Mouse (Mus musculus) kidney, postnatal 0 days (tissue): Measurements from ENCODE around the gene P2ry6. TPM values are rescaled to one million over a fixed set of nuclear protein-coding genes. Genes with fewer than 3 reads are reported as not detected.
A peak's percentile ranks its signal among the peaks of the same experiment; 100 is the strongest.

Experiments used
- ATAC-seq: fragments of 200-750 bp; cut with Nextera tagmentation; replicated peaks from 2 replicates; pipeline ENCODE4 v1.8.0; 2017; ENCODE audit warnings: low read depth, moderate number of reproducible peaks, moderate TSS enrichment, moderate library complexity; ENCODE audit not compliant: low FRiP score
- DNase-seq: peaks from one replicate; pipeline ENCODE4 v3.0.0-alpha.2; 2016; ENCODE audit warnings: low spot score
- H3K27ac ChIP-seq: fragments of 300-500 bp; sonication (generic); 2 replicates; pipeline ENCODE4 v1.5.1; 2014; ENCODE audit warnings: mild to moderate bottlenecking
- H3K27me3 ChIP-seq: fragments of 300-500 bp; sonication (generic); 2 replicates; pipeline ENCODE4 v1.6.1; 2014; ENCODE audit warnings: low read length, mixed read lengths; ENCODE audit not compliant: insufficient read depth
- H3K36me3 ChIP-seq: fragments of 300-500 bp; sonication (generic); 2 replicates; pipeline ENCODE4 v1.6.1; 2014; ENCODE audit warnings: low read length, mixed read lengths; ENCODE audit not compliant: insufficient read depth
- H3K4me1 ChIP-seq: fragments of 300-500 bp; sonication (generic); replicated peaks from 2 replicates; pipeline ENCODE4 v1.6.1; 2014; ENCODE audit warnings: antibody characterized with exemption, low read length, mixed read lengths; ENCODE audit not compliant: insufficient read depth
- H3K4me2 ChIP-seq: fragments of 300-500 bp; sonication (generic); 2 replicates; pipeline ENCODE4 v1.6.1; 2014; ENCODE audit warnings: mild to moderate bottlenecking, low read length, moderate library complexity, mixed read lengths
- H3K4me3 ChIP-seq: fragments of 300-500 bp; sonication (generic); replicated peaks from 2 replicates; pipeline ENCODE4 v1.5.1; 2014; ENCODE audit warnings: low read depth, low read length
- H3K9ac ChIP-seq: fragments of 300-500 bp; sonication (generic); 2 replicates; pipeline ENCODE4 v1.6.1; 2014; ENCODE audit warnings: low read depth, low read length
- H3K9me3 ChIP-seq: fragments of 300-500 bp; sonication (generic); replicated peaks from 2 replicates; pipeline ENCODE4 v1.6.1; 2016; ENCODE audit warnings: low read length, inconsistent platforms, mixed read lengths
- CTCF ChIP-seq: IDR thresholded peaks from 2 replicates; pipeline ENCODE4 v1.5.1; 2016; ENCODE audit warnings: antibody characterized with exemption, low read depth, mild to moderate bottlenecking, moderate library complexity
- WGBS: fragments of 180-500 bp; shearing (Covaris S2); extraction: QIAGEN DNeasy Blood & Tissue Kit; methylation state at CpG from one replicate; pipeline ENCODE4 v1.1.7; 2014; 5-methylcytosine and 5-hydroxymethylcytosine counted together
- polyA plus RNA-seq: library from polyadenylated mRNA; unstranded; fragments of >200 nt; fragmentation: Nextera tagmentation; extraction: Ambion mirVana; gene quantifications from 2 replicates; pipeline ENCODE4 v1.2.1, GENCODE M21; 2015

P2ry6 gene
- polyA plus RNA-seq, 1 experiment from 2014 or later = 5.0 TPM

- 42% methylated on average over 5 of the region's 5 CpGs for WGBS
- no peak for ATAC-seq
- TF ChIP-seq CTCF = peak; percentile 46; the same call in 1 of the 2 replicates
Measured at GRCm38 (mm10) chr7:100941169-100941568, 33.3 kb downstream of the P2ry6 start.

GRCm38 (mm10) chr7:100938106-100938505 lies 36.3 kb downstream of the P2ry6 start:
- Histone ChIP-seq H3K9ac (no peak overlapping the region), H3K4me2 (no peak overlapping the region), H3K4me1 (no peaks in the 10 kb centered on the region; the same call in 1 of the 2 replicates), H3K27me3 (no peaks in the 10 kb centered on the region), H3K36me3 (no peaks in the 10 kb centered on the region), H3K4me3 (no peak overlapping the region), H3K27ac (no peak overlapping the region), H3K9me3 (no peaks in the 10 kb centered on the region)
- no peak for DNase-seq
- 87% methylated on average over 16 of the region's 16 CpGs for WGBS
- no peak for ATAC-seq
- TF ChIP-seq CTCF = no peak

More at GRCm38 (mm10) chr7:100941169-100941568, 33.3 kb downstream of the P2ry6 start:
- Histone ChIP-seq H3K9ac (no peak overlapping the region), H3K27ac (no peak overlapping the region), H3K27me3 (no peaks in the 10 kb centered on the region), H3K4me1 (no peaks in the 10 kb centered on the region; the same call in 1 of the 2 replicates), H3K9me3 (no peaks in the 10 kb centered on the region), H3K4me2 (no peak overlapping the region), H3K4me3 (no peak overlapping the region), H3K36me3 (no peaks in the 10 kb centered on the region)
- no peak for DNase-seq

DNA sequence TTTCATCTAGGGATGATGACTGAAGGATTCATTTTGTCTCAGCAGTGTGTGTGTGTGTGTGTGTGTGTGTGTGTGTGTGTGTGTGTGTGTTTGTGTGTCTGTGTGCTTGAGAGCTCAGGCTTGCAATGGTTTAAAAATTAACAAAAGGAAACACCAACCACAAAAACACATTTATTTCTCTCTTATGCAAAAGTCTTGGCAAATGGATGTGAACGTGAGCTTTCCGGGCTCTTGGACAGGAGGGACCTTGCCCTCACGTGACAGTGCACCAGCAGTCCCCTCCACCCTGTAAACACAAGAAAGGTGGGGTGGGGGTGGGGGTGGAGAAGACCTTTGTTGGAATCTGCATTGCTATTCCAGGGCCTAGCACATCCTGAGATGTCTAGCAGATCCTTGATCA lies 37.0 kb downstream of the P2ry6 start:
- no peaks in the 10 kb centered on the region for H3K27me3 ChIP-seq
- TF ChIP-seq CTCF = no peak

DNA sequence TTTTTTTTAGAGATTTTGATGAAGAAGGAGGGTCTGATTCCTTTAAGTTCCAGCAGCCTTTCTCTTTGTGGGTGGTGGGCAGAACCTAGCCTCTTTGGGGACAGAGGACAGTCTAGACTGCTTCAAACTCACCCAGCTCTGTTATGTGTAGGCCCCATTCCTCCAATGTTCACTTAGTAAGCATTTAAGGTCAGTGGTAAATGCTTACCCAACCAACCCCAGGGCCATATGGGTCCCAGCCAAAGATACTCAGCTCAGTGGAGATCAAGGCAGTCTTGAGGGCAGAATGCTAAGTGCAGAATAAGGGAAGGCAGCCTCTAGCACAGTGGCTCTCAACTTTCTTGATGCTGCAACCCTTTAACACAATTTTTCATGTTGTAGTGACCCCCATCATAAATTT lies 40.9 kb downstream of the P2ry6 start:
- Histone ChIP-seq H3K9ac (no peak overlapping the region), H3K4me2 (no peak overlapping the region)
- DNase-seq = no peak

More for the DNA sequence above, 37.0 kb downstream of the P2ry6 start:
- ATAC-seq (no peak), DNase-seq (no peak)
- H3K4me1 ChIP-seq = no peaks in the 10 kb centered on the region; the same call in 1 of the 2 replicates
- no peak overlapping the region for H3K9ac ChIP-seq
- H3K4me3 ChIP-seq = no peak overlapping the region
- no peak overlapping the region for H3K4me2 ChIP-seq
- H3K9me3 ChIP-seq = no peaks in the 10 kb centered on the region
- WGBS = 56% methylated on average over 3 of the region's 3 CpGs
- no peaks in the 10 kb centered on the region for H3K36me3 ChIP-seq
- no peak overlapping the region for H3K27ac ChIP-seq

DNA sequence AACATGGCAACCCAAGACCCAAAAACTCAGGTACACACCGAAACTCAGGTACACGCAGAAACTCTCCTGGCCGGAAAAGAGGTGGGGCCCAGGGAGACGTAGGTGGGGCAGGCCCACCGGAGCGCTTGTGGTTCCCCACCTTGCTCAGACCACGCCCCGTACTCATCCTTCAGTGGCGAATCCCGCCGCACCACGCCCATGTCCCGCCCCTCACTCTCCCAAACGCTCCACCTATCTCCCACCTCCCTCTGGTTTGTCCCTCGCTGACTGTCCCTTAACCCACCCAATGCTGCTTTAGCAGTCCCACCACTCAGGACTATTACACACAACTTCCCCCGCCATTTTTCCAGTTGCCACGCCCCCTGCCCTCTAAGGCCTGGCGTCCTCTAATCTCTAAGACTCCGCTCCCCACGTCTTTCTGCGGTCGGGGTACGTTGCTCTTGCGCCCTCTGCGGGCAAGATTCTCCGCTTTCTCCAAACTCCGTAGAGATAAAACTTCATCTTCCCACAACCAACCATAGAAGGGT lies 41.9 kb downstream of the P2ry6 start:
- no peaks in the 10 kb centered on the region for H3K9me3 ChIP-seq
- H3K4me1 ChIP-seq = peaks cover 32% of the 10 kb centered on the region
- DNase-seq = peak; percentile 97
- H3K27ac ChIP-seq = peak overlapping the region; percentile 97
- H3K4me3 ChIP-seq = peak overlapping the region; percentile 75
- H3K9ac ChIP-seq = peak overlapping the region; percentile 90
- peak; percentile 88 for ATAC-seq
- peaks cover 3% of the 10 kb centered on the region; the same call in 1 of the 2 replicates for H3K36me3 ChIP-seq
- TF ChIP-seq CTCF = peak; percentile 88
- WGBS = under 1% methylated on average over 27 of the region's 27 CpGs
- no peaks in the 10 kb centered on the region for H3K27me3 ChIP-seq
- H3K4me2 ChIP-seq = peak overlapping the region; percentile 87

More for the DNA sequence above, 40.9 kb downstream of the P2ry6 start:
- H3K4me1 ChIP-seq = peaks cover 22% of the 10 kb centered on the region
- H3K36me3 ChIP-seq = peaks cover under 1% of the 10 kb centered on the region; the same call in 1 of the 2 replicates
- H3K27me3 ChIP-seq = no peaks in the 10 kb centered on the region
- H3K27ac ChIP-seq = no peak overlapping the region
- H3K9me3 ChIP-seq = no peaks in the 10 kb centered on the region
- no peak for ATAC-seq
- H3K4me3 ChIP-seq = no peak overlapping the region
- no peak for TF ChIP-seq CTCF

GRCm38 (mm10) chr7:100931926-100932480 lies 42.4 kb downstream of the P2ry6 start, which contains the start of gene Arhgef17:
Gene Arhgef17 (minus strand): TSS chr7:100932107.
- ATAC-seq = peak; percentile 77
- no peaks in the 10 kb centered on the region for H3K27me3 ChIP-seq
- peaks cover 3% of the 10 kb centered on the region; the same call in 1 of the 2 replicates for H3K36me3 ChIP-seq
- H3K27ac ChIP-seq = peak within 1 kb of the TSS; percentile 97
- peaks cover 37% of the 10 kb centered on the region for H3K4me1 ChIP-seq
- H3K9me3 ChIP-seq = no peaks in the 10 kb centered on the region
- H3K9ac ChIP-seq = peak within 1 kb of the TSS; percentile 90
- H3K4me2 ChIP-seq = peak within 1 kb of the TSS; percentile 87
- H3K4me3 ChIP-seq = peak within 1 kb of the TSS; percentile 75
- TF ChIP-seq CTCF = no peak
- peak; percentile 91 for DNase-seq
- WGBS = under 1% methylated on average over 35 of the region's 35 CpGs
